Mouse (Mus musculus) intestine, embryonic 16.5 days (tissue): ENCODE results near the gene Olfr1484. TPM values are rescaled to one million over a fixed set of nuclear protein-coding genes. Genes with fewer than 3 reads are reported as not detected.
"Not testable (repeated sequence)": the region's sequence is repeated elsewhere in the genome, so short reads cannot be mapped to it uniquely, and the experiment has no call there.

Experiments used
- ATAC-seq: fragments of 200-750 bp; cut with Nextera tagmentation; 2 replicates; pipeline ENCODE4 v1.8.0; 2017; ENCODE audit warnings: moderate TSS enrichment, moderate library complexity
- H3K27ac ChIP-seq: fragments of 300-500 bp; sonication (generic); 2 replicates; pipeline ENCODE4 v1.5.1; 2014; ENCODE audit warnings: mild to moderate bottlenecking, low read length
- H3K27me3 ChIP-seq: fragments of 300-500 bp; sonication (generic); replicated peaks from 2 replicates; pipeline ENCODE4 v1.6.1; 2014; ENCODE audit warnings: low read length, control low read depth, mixed read lengths; ENCODE audit not compliant: control insufficient read depth, insufficient read depth
- H3K36me3 ChIP-seq: fragments of 300-500 bp; sonication (generic); 2 replicates; pipeline ENCODE4 v1.6.1; 2014; ENCODE audit warnings: low read length, control low read depth; ENCODE audit not compliant: control insufficient read depth, insufficient read depth
- H3K4me1 ChIP-seq: fragments of 300-500 bp; sonication (generic); 2 replicates; pipeline ENCODE4 v1.6.1; 2014; ENCODE audit warnings: low read length, control low read depth, mixed read lengths; ENCODE audit not compliant: control insufficient read depth, insufficient read depth
- H3K4me2 ChIP-seq: fragments of 300-500 bp; sonication (generic); 2 replicates; pipeline ENCODE4 v1.6.1; 2014; ENCODE audit warnings: low read depth, low read length, control low read depth
- H3K4me3 ChIP-seq: fragments of 300-500 bp; sonication (generic); 2 replicates; pipeline ENCODE4 v1.5.1; 2014; ENCODE audit warnings: mild to moderate bottlenecking, low read length
- H3K9ac ChIP-seq: fragments of 300-500 bp; sonication (generic); 2 replicates; pipeline ENCODE4 v1.6.1; 2014; ENCODE audit warnings: low read depth, low read length
- H3K9me3 ChIP-seq: fragments of 300-500 bp; sonication (generic); 2 replicates; pipeline ENCODE4 v1.6.1; 2016; ENCODE audit warnings: low read length, control low read depth; ENCODE audit not compliant: control insufficient read depth
- WGBS: fragments of 180-500 bp; shearing (Covaris S2); extraction: QIAGEN DNeasy Blood & Tissue Kit; methylation state at CpG from one replicate; pipeline ENCODE4 v1.1.7; 2014; 5-methylcytosine and 5-hydroxymethylcytosine counted together
- microRNA-seq: library from miRNA; unstranded; fragments of <30 nt; microRNA quantifications from one replicate; pipeline ENCODE4, GENCODE M21; 2016
- polyA plus RNA-seq: library from polyadenylated mRNA; unstranded; fragments of >200 nt; fragmentation: Nextera tagmentation; extraction: Ambion mirVana; gene quantifications from 2 replicates; pipeline ENCODE4 v1.2.1, GENCODE M21; 2015

Olfr1484 gene
- not detected in 2 replicates for polyA plus RNA-seq

GRCm38 (mm10) chr19:13583211-13583610 is at the start of gene Olfr1484:
Olfr1484 (plus strand) TSS chr19:13583511.
- Histone ChIP-seq H3K27ac (no peak within 1 kb of the TSS), H3K36me3 (no peaks in the 10 kb centered on the region), H3K4me1 (no peaks in the 10 kb centered on the region), H3K4me3 (no peak within 1 kb of the TSS), H3K9me3 (no peaks in the 10 kb centered on the region), H3K27me3 (no peaks in the 10 kb centered on the region), H3K9ac (no peak within 1 kb of the TSS), H3K4me2 (no peak within 1 kb of the TSS)
- no peak for ATAC-seq
- 92% methylated on average over 1 of the region's 1 CpGs for WGBS

- H3K9ac ChIP-seq, H3K4me2 ChIP-seq, H3K27me3 ChIP-seq, ATAC-seq, H3K36me3 ChIP-seq, H3K4me3 ChIP-seq, H3K9me3 ChIP-seq, H3K4me1 ChIP-seq, H3K27ac ChIP-seq: not testable (repeated sequence)
- WGBS = 89% methylated on average over 2 of the region's 2 CpGs
Measured at GRCm38 (mm10) chr19:13617075-13617474, 33.8 kb downstream of the Olfr1484 start, which contains the start of gene Olfr1487. Olfr1487 (plus strand) TSS chr19:13617375.

DNA sequence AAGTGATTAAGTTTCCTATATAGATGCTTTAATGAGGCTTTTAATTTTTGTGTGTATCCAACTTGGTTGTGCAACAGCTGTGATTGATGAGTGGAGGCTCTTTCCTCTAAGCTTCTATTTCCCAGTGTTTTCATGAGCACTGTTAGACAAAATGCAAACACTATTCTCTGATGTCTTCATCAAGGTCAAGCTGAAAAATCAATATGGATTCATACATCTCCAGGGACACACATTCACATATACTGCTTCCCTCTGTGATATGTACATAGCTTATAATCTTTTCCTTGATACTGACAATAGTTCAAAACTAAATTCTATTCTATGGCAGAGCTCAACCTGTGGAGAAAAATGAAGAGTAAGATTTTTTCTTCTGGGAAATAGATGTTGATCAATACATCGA is 48.0 kb downstream of the Olfr1484 start, which contains the start of gene Olfr1489:
Gene Olfr1489, plus strand, starts transcription at position 301 of the 400 bp plus-strand sequence.
- ATAC-seq = no peak
- H3K4me3 ChIP-seq = no peak within 1 kb of the TSS
- H3K4me2 ChIP-seq = no peak within 1 kb of the TSS
- no peaks in the 10 kb centered on the region for H3K4me1 ChIP-seq
- H3K27ac ChIP-seq = no peak within 1 kb of the TSS
- no peaks in the 10 kb centered on the region for H3K9me3 ChIP-seq
- H3K36me3 ChIP-seq = no peaks in the 10 kb centered on the region
- H3K27me3 ChIP-seq = no peaks in the 10 kb centered on the region
- WGBS = 80% methylated on average over 1 of the region's 1 CpGs
- H3K9ac ChIP-seq = no peak within 1 kb of the TSS

Small RNA genes within 50 kb of the gene (microRNA-seq; reads per million reads assigned to microRNA genes)
- gene Gm22323 (not detected), gene Gm23931 (not detected)

Other genes starting within 250 kb of the Olfr1484 start
- gene Olfr1466, start 244.6 kb upstream of the Olfr1484 start, polyA plus RNA-seq = not detected in 2 replicates
- gene Olfr1467, start 221.3 kb upstream of the Olfr1484 start, polyA plus RNA-seq = not detected in 2 replicates
- gene Olfr1469, start 175.7 kb upstream of the Olfr1484 start, polyA plus RNA-seq = not detected in 2 replicates
- not detected in 2 replicates for gene Olfr1471, start 140.1 kb upstream of the Olfr1484 start, polyA plus RNA-seq
- not detected in 2 replicates for gene Olfr1472, start 127.4 kb upstream of the Olfr1484 start, polyA plus RNA-seq
- gene Olfr1474, start 113.9 kb upstream of the Olfr1484 start, polyA plus RNA-seq = not detected in 2 replicates
- gene Olfr1475, start 103.3 kb upstream of the Olfr1484 start, polyA plus RNA-seq = not detected in 2 replicates
- gene Olfr1477, start 83.0 kb upstream of the Olfr1484 start, polyA plus RNA-seq = not detected in 2 replicates
- gene Olfr1480, start 55.6 kb upstream of the Olfr1484 start, polyA plus RNA-seq = not detected in 2 replicates
- not detected in 2 replicates for gene Olfr1487, start 33.9 kb downstream of the Olfr1484 start, polyA plus RNA-seq
- not detected in 2 replicates for gene Olfr1489, start 48.1 kb downstream of the Olfr1484 start, polyA plus RNA-seq
- not detected in 2 replicates for gene Olfr1490, start 67.6 kb downstream of the Olfr1484 start, polyA plus RNA-seq
- not detected in 2 replicates for gene Olfr1491, start 113.8 kb downstream of the Olfr1484 start, polyA plus RNA-seq
- not detected in 2 replicates for gene Olfr1493-ps1, start 139.8 kb downstream of the Olfr1484 start, polyA plus RNA-seq
- gene Olfr1494, start 156.2 kb downstream of the Olfr1484 start, polyA plus RNA-seq = not detected in 2 replicates
- gene Olfr1495, start 181.1 kb downstream of the Olfr1484 start, polyA plus RNA-seq = not detected in 2 replicates
- gene Olfr1496, start 194.4 kb downstream of the Olfr1484 start, polyA plus RNA-seq = not detected in 2 replicates
- not detected in 2 replicates for gene Olfr1497, start 214.7 kb downstream of the Olfr1484 start, polyA plus RNA-seq
- gene Olfr1499, start 235.9 kb downstream of the Olfr1484 start, polyA plus RNA-seq = not detected in 2 replicates
- not detected in 2 replicates for gene Olfr1500, start 247.0 kb downstream of the Olfr1484 start, polyA plus RNA-seq